Mouse (Mus musculus) adrenal gland, postnatal 4 days (tissue): ENCODE results near the gene Tas2r138. TPM values are rescaled to one million over a fixed set of nuclear protein-coding genes. Genes with fewer than 3 reads are reported as not detected.

Experiments used
- total RNA-seq, 2 experiments: library from RNA; stranded (reverse); gene quantifications; 2 replicates each; pipeline ENCODE4 v1.2.3; 2021

Tas2r138 gene
- total RNA-seq, 2 experiments from 2014 or later = not detected

Other genes starting within 250 kb of the Tas2r138 start
- 10 to 100 TPM; 18.2 to 20.2 TPM for gene E330009J07Rik, start 177.2 kb downstream of the Tas2r138 start, total RNA-seq
- gene Wee2, start 174.2 kb downstream of the Tas2r138 start, total RNA-seq = not detected
- gene Ssbp1, start 142.0 kb downstream of the Tas2r138 start, total RNA-seq = 10 to 100 TPM; 72.0 to 75.3 TPM
- gene Tas2r137, start 122.1 kb downstream of the Tas2r138 start, total RNA-seq = not detected
- not detected for gene Tas2r108, start 119.8 kb downstream of the Tas2r138 start, total RNA-seq
- not detected for gene Prss37, start 93.8 kb downstream of the Tas2r138 start, total RNA-seq
- gene Olfr461, start 58.3 kb downstream of the Tas2r138 start, total RNA-seq = not detected
- not detected for gene Olfr460, start 43.8 kb downstream of the Tas2r138 start, total RNA-seq
- 1 to 10 TPM; 1.1 to 1.2 TPM for gene Clec5a, start 27.5 kb downstream of the Tas2r138 start, total RNA-seq
- gene Mgam, start 15.5 kb upstream of the Tas2r138 start, total RNA-seq = 1 to 10 TPM; 2.4 to 7.3 TPM